Mouse (Mus musculus): ENCODE data around the gene Nsrp1. TPM values are rescaled to one million over a fixed set of nuclear protein-coding genes. Genes with fewer than 3 reads are reported as not detected.

Gene Nsrp1
- total and polyA plus RNA-seq, 2 experiments from 2014 or later: 2.5 to 55.0 TPM

- no peak for ATAC-seq (ENCODE audit: low FRiP score)
- Histone ChIP-seq H3K36me3 (ENCODE audit: insufficient read depth, low read length) (no peaks in the 10 kb centered on the region), H3K4me3 (ENCODE audit: low read depth, low read length) (no peak overlapping the region), H3K4me1 (ENCODE audit: insufficient read depth, low read length) (no peaks in the 10 kb centered on the region), H3K27ac (ENCODE audit: low read depth, low read length) (no peak overlapping the region), H3K27me3 (ENCODE audit: insufficient read depth, low read length) (no peaks in the 10 kb centered on the region), H3K9ac (replicated peaks; ENCODE audit: low read length, poor library complexity, severe bottlenecking) (no peak overlapping the region), H3K4me2 (ENCODE audit: low read depth, low read length, poor library complexity, severe bottlenecking) (no peak overlapping the region), H3K9me3 (ENCODE audit: low read length) (no peaks in the 10 kb centered on the region)
- DNase-seq (ENCODE audit: low spot score): no peak
- no peak for TF ChIP-seq CTCF (IDR thresholded peaks at IDR 0.05)
- 74% methylated on average over 14 of the region's 14 CpGs for WGBS
Observed at GRCm38 (mm10) chr11:77031151-77031934, 46.9 kb downstream of the Nsrp1 start.

GRCm38 (mm10) chr11:77028157-77028556, 50.1 kb downstream of the Nsrp1 start:
- Histone ChIP-seq H3K27me3 (ENCODE audit: insufficient read depth, low read length) (no peaks in the 10 kb centered on the region), H3K9ac (replicated peaks; ENCODE audit: low read length, poor library complexity, severe bottlenecking) (no peak overlapping the region), H3K27ac (ENCODE audit: low read depth, low read length) (no peak overlapping the region), H3K4me3 (ENCODE audit: low read depth, low read length) (no peak overlapping the region), H3K36me3 (ENCODE audit: insufficient read depth, low read length) (no peaks in the 10 kb centered on the region), H3K4me2 (ENCODE audit: low read depth, low read length, poor library complexity, severe bottlenecking) (no peak overlapping the region), H3K9me3 (ENCODE audit: low read length) (no peaks in the 10 kb centered on the region), H3K4me1 (ENCODE audit: insufficient read depth, low read length) (no peaks in the 10 kb centered on the region)
- DNase-seq (ENCODE audit: low spot score) (no peak), ATAC-seq (ENCODE audit: low FRiP score) (no peak)
- WGBS: 89% methylated on average over 3 of the region's 3 CpGs
- TF ChIP-seq CTCF (IDR thresholded peaks at IDR 0.05): no peak

- 72% methylated on average over 3 of the region's 3 CpGs for WGBS
Observed at GRCm38 (mm10) chr11:77026559-77026958, 51.7 kb downstream of the Nsrp1 start.

GRCm38 (mm10) chr11:77021749-77022396, 56.4 kb downstream of the Nsrp1 start:
- Histone ChIP-seq H3K4me2 (ENCODE audit: low read depth, low read length, poor library complexity, severe bottlenecking) (no peak overlapping the region), H3K27ac (ENCODE audit: low read depth, low read length) (no peak overlapping the region), H3K27me3 (ENCODE audit: insufficient read depth, low read length) (no peaks in the 10 kb centered on the region), H3K36me3 (ENCODE audit: insufficient read depth, low read length) (no peaks in the 10 kb centered on the region), H3K9me3 (ENCODE audit: low read length) (no peaks in the 10 kb centered on the region), H3K9ac (replicated peaks; ENCODE audit: low read length, poor library complexity, severe bottlenecking) (no peak overlapping the region), H3K4me3 (ENCODE audit: low read depth, low read length) (no peak overlapping the region), H3K4me1 (ENCODE audit: insufficient read depth, low read length) (no peaks in the 10 kb centered on the region)
- WGBS: 75% methylated on average over 9 of the region's 9 CpGs
- no peak for DNase-seq (ENCODE audit: low spot score)
- no peak for TF ChIP-seq CTCF (IDR thresholded peaks at IDR 0.05)
- no peak for ATAC-seq (ENCODE audit: low FRiP score)

More at GRCm38 (mm10) chr11:77026559-77026958, 51.7 kb downstream of the Nsrp1 start:
- H3K4me2 ChIP-seq (ENCODE audit: low read depth, low read length, poor library complexity, severe bottlenecking): no peak overlapping the region
- TF ChIP-seq CTCF (IDR thresholded peaks at IDR 0.05): peak; percentile 27
- H3K4me1 ChIP-seq (ENCODE audit: insufficient read depth, low read length): no peaks in the 10 kb centered on the region
- no peak overlapping the region for H3K27ac ChIP-seq (ENCODE audit: low read depth, low read length)
- H3K9ac ChIP-seq (replicated peaks; ENCODE audit: low read length, poor library complexity, severe bottlenecking): no peak overlapping the region
- no peak for ATAC-seq (ENCODE audit: low FRiP score)
- H3K36me3 ChIP-seq (ENCODE audit: insufficient read depth, low read length): no peaks in the 10 kb centered on the region
- no peaks in the 10 kb centered on the region for H3K27me3 ChIP-seq (ENCODE audit: insufficient read depth, low read length)
- no peaks in the 10 kb centered on the region for H3K9me3 ChIP-seq (ENCODE audit: low read length)
- no peak overlapping the region for H3K4me3 ChIP-seq (ENCODE audit: low read depth, low read length)
- DNase-seq (ENCODE audit: low spot score): no peak

- Histone ChIP-seq H3K4me2 (ENCODE audit: low read depth, low read length, poor library complexity, severe bottlenecking) (no peak overlapping the region), H3K27ac (ENCODE audit: low read depth, low read length) (no peak overlapping the region), H3K9me3 (ENCODE audit: low read length) (no peaks in the 10 kb centered on the region), H3K4me1 (ENCODE audit: insufficient read depth, low read length) (no peaks in the 10 kb centered on the region), H3K27me3 (ENCODE audit: insufficient read depth, low read length) (no peaks in the 10 kb centered on the region), H3K36me3 (ENCODE audit: insufficient read depth, low read length) (no peaks in the 10 kb centered on the region), H3K9ac (replicated peaks; ENCODE audit: low read length, poor library complexity, severe bottlenecking) (no peak overlapping the region), H3K4me3 (ENCODE audit: low read depth, low read length) (no peak overlapping the region)
- DNase-seq (ENCODE audit: low spot score) (no peak), ATAC-seq (ENCODE audit: low FRiP score) (no peak)
- TF ChIP-seq CTCF (IDR thresholded peaks at IDR 0.05): no peak
- WGBS: 85% methylated on average over 8 of the region's 8 CpGs
Observed at GRCm38 (mm10) chr11:77019539-77019938, 58.7 kb downstream of the Nsrp1 start.

DNA sequence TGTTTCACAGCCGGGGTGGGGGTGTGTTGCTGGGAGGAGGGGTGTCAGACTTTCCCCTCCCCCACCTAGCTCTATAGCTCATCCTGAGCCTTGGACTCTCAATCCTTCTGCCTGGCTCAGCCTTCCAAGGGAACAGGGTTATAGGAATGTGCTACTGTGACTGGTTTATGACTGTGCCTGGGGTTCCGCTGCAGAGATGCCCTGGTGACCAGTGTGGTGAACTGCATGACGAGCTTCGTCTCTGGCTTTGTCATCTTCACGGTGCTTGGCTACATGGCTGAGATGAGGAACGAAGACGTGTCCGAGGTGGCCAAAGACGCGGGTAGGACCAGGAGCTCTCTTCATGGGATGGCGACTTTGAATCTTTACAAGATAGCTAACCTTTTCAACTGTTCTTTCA, 60.2 kb downstream of the Nsrp1 start:
- H3K4me3 ChIP-seq (ENCODE audit: low read depth, low read length): no peak overlapping the region
- no peak for ATAC-seq (ENCODE audit: low FRiP score)
- WGBS: 79% methylated on average over 11 of the region's 11 CpGs
- H3K27me3 ChIP-seq (ENCODE audit: insufficient read depth, low read length): no peaks in the 10 kb centered on the region
- no peaks in the 10 kb centered on the region for H3K9me3 ChIP-seq (ENCODE audit: low read length)
- TF ChIP-seq CTCF (IDR thresholded peaks at IDR 0.05): no peak
- no peak overlapping the region for H3K9ac ChIP-seq (replicated peaks; ENCODE audit: low read length, poor library complexity, severe bottlenecking)
- H3K27ac ChIP-seq (ENCODE audit: low read depth, low read length): no peak overlapping the region
- H3K36me3 ChIP-seq (ENCODE audit: insufficient read depth, low read length): no peaks in the 10 kb centered on the region
- H3K4me1 ChIP-seq (ENCODE audit: insufficient read depth, low read length): no peaks in the 10 kb centered on the region
- no peak overlapping the region for H3K4me2 ChIP-seq (ENCODE audit: low read depth, low read length, poor library complexity, severe bottlenecking)
- no peak for DNase-seq (ENCODE audit: low spot score)

All from midbrain, postnatal 0 days (tissue).